Mouse (Mus musculus) thymus, postnatal 10 days (tissue): ENCODE results near the gene Hs6st1.
A peak's percentile ranks its signal among the peaks of the same experiment; 100 is the strongest.

ENCODE experiments used
- DNase-seq, 2 experiments: peaks; one replicate each; pipeline ENCODE4 v3.0.0; 2021; ENCODE audit warnings: low spot score in 2 of 2

Gene Hs6st1

GRCm38 (mm10) chr1:36129126-36129525 lies 60.9 kb downstream of the Hs6st1 start:
- DNase-seq, result no peak

- no peak for DNase-seq
Measured at GRCm38 (mm10) chr1:36129881-36130280, 61.7 kb downstream of the Hs6st1 start.

GRCm38 (mm10) chr1:36130307-36131035 lies 62.3 kb downstream of the Hs6st1 start:
- no peak for DNase-seq

GRCm38 (mm10) chr1:36131154-36131553 lies 63.0 kb downstream of the Hs6st1 start:
- DNase-seq, result peak; percentile 44 to 50

DNA sequence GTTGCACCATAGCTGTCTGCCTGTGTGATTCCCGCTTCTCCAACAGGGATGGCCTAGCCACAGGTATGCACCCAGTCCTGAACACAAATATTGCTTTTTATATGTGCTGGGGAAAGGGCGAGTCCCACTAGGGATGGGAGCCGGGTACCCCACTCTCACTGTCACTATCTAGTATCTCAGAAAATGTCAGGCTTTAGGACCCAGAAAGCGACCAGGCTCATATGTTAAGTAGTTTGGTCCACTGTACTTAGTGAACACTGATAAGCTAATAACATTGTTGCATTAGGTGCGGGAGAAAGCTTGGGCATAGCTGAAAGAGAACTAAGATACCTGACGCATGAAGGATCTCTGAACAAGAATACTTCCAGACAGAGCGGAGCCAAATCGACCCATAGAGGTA lies 63.6 kb downstream of the Hs6st1 start:
- no peak for DNase-seq

- DNase-seq, result no peak
Measured at GRCm38 (mm10) chr1:36132211-36132610, 64.0 kb downstream of the Hs6st1 start.

- DNase-seq, result peak; percentile 47 to 56
Measured at GRCm38 (mm10) chr1:36133041-36133440, 64.8 kb downstream of the Hs6st1 start.

GRCm38 (mm10) chr1:36133647-36134046 lies 65.4 kb downstream of the Hs6st1 start:
- no peak for DNase-seq

DNA sequence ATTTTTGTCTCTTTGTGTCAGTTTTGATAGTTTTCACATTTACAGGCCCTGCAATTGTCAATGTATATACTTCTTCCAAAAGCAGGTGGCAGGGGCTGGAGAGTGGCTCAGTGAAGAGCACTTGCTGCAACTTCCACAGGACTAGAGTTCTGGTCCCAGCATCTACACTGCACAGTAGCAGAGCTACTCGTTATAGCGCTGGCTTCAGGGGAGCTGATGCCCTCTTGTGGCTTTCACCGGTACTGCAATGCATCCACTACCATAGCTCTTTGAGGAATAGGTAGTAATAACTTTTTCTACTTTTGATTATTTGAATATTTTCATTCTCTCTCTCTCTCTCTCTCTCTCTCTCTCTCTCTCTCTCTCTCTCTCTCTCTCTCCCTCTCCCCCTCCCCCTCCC lies 66.4 kb downstream of the Hs6st1 start:
- peak; percentile 73 to 86 for DNase-seq

GRCm38 (mm10) chr1:36140311-36140710 lies 72.1 kb downstream of the Hs6st1 start:
- no peak for DNase-seq

DNA sequence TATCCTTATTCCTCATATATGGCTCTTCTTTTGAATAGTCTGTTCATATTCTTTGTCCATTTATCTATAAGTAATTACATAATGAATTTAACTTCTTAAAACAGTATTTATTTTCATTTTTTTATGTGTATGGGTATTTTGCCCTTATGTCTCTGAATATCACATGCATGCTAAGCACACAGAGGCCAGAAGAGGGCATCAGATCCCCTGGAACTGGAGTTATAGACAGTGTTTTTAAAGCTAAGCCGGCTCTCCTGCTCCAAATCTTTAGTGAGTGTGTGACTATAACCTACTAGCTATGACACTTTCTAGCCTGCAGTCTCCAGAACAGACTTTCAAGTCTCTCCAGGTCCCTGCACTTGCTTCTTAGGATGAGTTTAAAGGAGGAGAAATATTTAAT lies 76.8 kb downstream of the Hs6st1 start:
- DNase-seq, result peak; percentile 60 to 69

GRCm38 (mm10) chr1:36148809-36149208 lies 80.6 kb downstream of the Hs6st1 start:
- peak; percentile 51 to 69 for DNase-seq

- DNase-seq, result peak; percentile 87 to 89
Measured at GRCm38 (mm10) chr1:36149411-36149810, 81.2 kb downstream of the Hs6st1 start.
